Mouse (Mus musculus) megakaryocyte, embryonic 14.5 days (primary cell): Measurements from ENCODE around the gene Gpat3.

Experiments used
- FLI1 ChIP-seq: IDR thresholded peaks from 2 replicates; pipeline ENCODE4 v1.6.1; 2012; ENCODE audit warnings: low read length, inconsistent platforms, mixed read lengths
- GATA1 ChIP-seq: IDR thresholded peaks from 3 replicates; pipeline ENCODE4 v1.6.1; 2012; ENCODE audit warnings: mixed read lengths, low read length, inconsistent platforms, borderline replicate concordance

DNA sequence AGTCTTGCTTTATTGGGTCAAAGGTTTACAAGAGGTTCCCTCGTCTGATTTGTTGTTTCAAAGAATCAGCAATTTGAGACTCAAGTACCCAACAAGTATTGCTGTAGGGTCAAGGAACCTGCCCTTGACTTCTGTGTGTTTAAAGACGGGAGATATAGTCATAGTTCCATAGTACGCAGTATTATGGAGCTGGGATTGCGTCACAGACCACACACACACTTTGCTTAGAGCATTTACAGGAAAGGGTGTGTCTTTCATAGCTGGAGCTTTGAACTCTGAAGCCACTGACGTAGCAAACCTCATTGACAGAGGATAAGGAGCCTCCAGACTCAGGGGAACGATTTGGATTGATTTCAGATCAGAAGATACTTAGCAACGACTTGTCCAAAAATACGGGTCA lies 70.9 kb downstream of the Gpat3 start:
- no peak for TF ChIP-seq GATA1
- no peak for TF ChIP-seq FLI1
